Mouse (Mus musculus): Measurements from ENCODE around the gene Usp29. TPM values are rescaled to one million over a fixed set of nuclear protein-coding genes. Genes with fewer than 3 reads are reported as not detected.
"Not testable (repeated sequence)": the region's sequence is repeated elsewhere in the genome, so short reads cannot be mapped to it uniquely, and the experiment has no call there.

The Usp29 gene
- total RNA-seq, 1 experiment from 2014 or later, result not detected

DNA sequence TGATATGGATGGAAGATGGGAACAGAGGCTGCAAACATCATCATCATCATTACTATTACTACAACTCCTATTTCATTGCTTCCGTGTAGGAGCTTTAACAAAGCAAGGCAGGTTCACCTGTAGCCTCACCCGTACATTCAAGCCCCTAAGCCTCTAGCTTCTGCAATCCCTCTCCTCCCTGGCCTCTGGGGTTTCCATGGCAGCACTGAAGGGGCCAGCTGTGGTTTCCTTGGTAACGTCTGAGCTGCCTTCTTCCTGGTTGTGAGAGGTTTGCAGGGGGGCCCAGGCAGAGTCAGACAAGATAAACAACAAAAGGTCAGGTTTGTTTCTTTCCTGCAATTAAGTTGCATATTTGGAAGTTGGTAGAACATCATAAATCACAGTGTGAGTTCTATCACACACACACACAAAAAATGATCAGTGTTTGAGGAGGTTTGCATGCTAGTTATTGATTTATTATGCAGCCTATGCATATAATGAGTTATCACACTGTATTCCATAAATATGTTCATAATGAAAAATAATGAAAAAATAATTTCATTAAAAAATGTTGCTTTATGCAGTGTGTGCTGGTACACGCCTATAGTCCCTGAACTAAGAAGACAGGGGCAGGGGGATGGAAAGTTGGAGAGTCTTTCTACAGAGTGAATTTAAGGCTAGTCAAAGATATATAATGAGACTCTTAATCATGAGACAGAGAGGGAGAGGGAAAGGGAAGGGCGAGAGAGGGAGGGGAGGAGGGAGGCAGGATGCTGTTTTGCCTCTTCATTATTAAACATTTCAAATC is 121.5 kb downstream of the Usp29 start:
- ATAC-seq (ENCODE audit: extremely low read depth, insufficient number of reproducible peaks, low FRiP score, poor library complexity, severe bottlenecking), result no peak

DNA sequence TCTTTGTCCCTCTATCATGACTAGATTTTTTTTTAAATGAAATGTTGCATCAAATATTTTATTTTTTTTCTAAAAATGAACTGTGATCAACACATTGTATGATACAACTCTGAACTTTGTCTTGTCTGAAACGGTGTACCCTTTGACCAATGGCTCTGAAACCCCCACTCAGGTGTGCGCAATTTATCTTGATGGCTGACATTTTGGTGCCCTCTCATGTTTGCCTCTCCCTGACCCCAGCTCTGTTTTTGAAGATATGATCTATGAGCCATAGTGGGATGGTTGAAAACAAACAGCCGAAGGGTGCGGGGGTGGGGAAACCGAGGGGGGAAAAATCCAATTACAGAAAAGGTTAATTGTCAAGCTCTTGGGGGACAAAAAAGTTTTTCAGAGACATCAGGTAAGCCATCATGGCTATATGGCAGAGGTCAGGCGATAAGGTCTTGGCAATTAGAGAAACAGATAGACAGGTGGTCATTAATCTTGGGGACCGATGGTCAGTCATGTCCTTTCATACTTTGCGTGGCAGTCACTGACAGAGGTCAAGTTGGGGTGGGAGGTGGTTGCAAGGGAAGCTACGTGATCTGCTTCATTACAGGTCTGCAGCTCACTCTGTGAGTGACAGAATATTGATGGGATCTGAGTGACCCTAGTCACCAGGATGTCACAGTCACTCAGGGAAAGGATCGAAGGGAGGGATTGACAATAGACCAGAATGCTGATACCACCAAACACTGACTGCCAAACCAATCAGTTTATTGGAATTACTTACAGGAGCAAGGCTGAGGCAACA is 125.4 kb downstream of the Usp29 start:
- no peak for ATAC-seq (ENCODE audit: extremely low read depth, insufficient number of reproducible peaks, low FRiP score, poor library complexity, severe bottlenecking)

DNA sequence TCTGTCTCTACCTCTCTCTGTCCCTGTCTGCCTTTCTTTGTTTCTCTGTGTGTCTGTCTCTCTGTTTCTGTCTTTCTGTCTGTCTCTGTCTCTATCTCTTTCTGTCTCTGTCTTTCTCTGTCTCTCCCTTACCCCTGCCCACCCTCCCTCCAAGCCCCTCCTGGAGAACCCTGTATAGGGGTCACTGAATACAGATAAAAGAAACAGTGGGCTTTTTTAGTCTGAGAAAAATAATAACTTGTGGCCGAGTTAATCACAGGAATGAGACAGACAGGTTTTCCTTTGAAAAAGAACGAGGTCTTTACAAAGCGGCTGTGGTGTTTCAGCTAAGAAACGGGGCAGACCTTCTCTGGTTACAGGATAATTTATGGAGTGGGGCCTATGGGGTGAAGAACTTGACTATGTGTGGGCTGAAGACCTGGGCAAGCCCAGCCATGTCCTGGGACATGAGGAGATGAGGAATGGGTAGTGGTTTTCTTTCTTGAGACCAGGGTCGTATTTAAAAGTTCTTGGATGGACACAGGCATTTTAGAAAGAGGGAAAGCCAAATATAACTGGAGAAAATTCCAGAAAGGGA is 128.4 kb downstream of the Usp29 start:
- ATAC-seq (ENCODE audit: extremely low read depth, insufficient number of reproducible peaks, low FRiP score, poor library complexity, severe bottlenecking), result no peak

DNA sequence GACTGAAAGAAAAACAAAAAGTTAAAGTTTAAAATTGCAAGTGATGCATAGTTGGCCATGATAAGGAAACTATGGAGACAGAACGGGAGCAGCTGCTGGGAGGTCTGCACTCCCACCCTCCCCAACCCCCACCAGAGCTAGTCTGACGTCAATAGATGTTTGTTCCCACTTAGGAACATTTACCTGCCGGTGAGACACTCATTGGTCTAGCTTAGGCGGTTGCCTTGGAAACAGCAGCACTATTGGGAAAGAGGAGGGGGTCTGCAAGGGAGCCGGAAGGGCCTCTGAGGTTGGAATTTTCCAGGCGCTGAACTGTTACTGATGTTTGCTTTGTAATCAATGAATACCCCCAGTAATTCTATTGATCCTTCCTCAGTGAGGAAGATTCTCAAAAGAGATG is 130.3 kb downstream of the Usp29 start:
- no peak for ATAC-seq (ENCODE audit: extremely low read depth, insufficient number of reproducible peaks, low FRiP score, poor library complexity, severe bottlenecking)

DNA sequence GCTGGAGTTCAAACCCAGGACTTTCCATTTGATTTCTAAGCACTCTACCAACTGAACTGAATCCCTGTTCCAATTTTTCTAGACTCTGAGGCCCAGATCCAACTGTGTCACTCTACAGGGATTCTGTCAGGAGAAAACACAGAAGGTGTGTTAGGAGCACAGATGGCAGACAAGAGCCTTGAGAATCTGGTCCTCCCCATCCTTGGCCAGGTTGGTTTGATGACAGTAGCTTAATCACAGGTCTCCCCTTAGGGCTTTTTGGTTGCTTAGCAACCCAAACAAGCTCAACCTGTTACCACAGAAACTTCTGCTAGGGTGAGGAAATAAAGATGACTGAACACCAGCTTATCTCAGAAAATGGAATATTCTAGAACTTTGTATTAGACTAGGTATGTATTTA is 136.0 kb downstream of the Usp29 start:
- ATAC-seq (ENCODE audit: extremely low read depth, insufficient number of reproducible peaks, low FRiP score, poor library complexity, severe bottlenecking), result no peak

DNA sequence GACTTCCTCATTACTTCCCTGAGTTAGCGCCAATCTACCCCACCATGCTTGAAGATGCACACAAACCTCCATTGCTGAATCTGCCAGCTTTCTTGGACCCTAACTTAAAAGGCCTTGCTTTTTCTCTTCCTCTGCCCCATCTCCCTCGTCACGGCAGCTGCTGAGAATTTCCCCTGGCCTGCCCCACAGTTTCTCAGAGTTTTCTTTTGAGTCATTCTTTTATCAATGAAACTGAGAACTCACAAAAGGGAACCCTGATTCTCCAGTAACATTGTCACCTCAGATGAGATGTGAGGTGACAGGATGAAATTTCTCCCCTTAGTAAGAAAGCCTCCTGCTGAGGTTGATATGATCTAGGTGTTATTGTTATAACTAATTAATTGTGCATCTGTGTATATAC is 138.5 kb downstream of the Usp29 start:
- ATAC-seq (ENCODE audit: extremely low read depth, insufficient number of reproducible peaks, low FRiP score, poor library complexity, severe bottlenecking), result no peak

DNA sequence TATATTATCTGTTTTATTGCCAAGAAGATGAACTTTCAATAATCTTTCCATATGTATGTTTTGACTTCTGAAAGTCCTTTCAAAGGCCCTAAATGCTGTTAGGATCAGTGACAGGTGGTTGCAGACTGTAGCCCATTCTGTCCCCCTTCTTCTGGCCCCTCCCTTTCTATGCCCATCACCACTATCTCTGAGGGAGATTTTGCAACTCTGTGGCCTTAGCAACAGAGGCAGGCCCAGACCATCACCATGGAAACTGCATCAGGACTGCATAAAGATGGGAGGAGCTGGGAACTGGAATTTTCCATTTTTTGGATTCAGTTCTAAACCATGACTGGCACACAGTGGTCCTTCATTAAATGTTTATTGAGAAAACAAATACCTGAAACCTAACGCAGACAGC is 139.2 kb downstream of the Usp29 start:
- no peak for ATAC-seq (ENCODE audit: extremely low read depth, insufficient number of reproducible peaks, low FRiP score, poor library complexity, severe bottlenecking)

DNA sequence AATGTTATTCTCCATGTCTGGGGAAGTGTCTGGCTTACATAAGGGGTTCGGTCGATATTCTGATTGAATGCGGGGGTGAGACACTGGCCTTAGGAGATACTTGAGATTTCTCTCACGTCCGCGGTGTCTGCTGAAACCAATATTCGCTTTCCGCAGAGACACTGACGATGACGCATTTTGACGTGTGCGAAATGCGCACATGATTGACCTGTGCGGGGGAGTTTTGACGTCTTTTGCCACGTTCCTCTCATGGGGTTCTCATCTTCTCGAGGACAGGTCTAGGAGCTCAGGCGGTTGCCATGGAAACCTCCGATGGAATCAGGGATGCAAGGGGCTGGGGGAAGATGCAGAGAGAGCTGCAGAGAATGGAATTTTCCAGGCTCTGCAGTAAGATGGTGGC is 144.1 kb downstream of the Usp29 start:
- no peak for ATAC-seq (ENCODE audit: extremely low read depth, insufficient number of reproducible peaks, low FRiP score, poor library complexity, severe bottlenecking)

DNA sequence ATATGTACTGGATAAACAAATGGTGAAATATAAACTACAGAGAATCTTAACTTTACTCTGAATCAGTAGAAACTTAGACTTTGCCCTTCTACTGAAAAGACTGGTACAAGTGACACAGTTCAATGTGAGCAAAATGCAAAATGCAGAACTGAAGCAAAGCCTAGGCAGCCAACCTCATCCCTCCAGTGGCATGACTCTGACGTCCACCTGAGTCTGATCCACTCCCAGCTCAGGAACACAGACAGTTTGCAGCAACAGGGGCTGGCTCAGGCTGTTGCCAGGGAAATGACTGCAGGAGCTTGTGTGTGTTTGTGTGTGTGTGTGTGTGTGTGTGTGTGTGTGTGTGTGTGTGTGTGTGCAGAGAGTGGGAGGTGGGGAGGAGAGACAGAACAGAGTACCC is 147.8 kb downstream of the Usp29 start:
- ATAC-seq (ENCODE audit: extremely low read depth, insufficient number of reproducible peaks, low FRiP score, poor library complexity, severe bottlenecking), result no peak

DNA sequence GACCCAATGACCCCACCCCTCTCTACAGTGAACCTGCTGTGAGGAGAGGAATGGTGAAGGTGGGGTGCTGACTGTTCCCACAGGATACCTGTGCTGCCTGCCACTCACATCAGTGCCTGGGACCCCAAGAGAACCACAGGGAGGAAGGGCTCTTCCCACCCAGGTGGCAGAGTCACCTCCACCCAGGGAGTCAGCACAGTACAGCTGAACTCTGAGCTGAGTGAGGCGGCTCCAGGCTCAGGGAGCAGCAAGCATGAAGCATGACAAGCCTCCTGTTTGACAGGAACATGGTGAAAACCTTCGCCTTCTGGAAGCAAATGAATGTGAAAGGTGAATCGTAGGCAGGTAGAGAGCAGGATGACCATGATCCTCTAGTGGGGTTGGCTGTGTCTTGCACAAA is 148.5 kb downstream of the Usp29 start:
- not testable (repeated sequence) for ATAC-seq (ENCODE audit: extremely low read depth, insufficient number of reproducible peaks, low FRiP score, poor library complexity, severe bottlenecking)

DNA sequence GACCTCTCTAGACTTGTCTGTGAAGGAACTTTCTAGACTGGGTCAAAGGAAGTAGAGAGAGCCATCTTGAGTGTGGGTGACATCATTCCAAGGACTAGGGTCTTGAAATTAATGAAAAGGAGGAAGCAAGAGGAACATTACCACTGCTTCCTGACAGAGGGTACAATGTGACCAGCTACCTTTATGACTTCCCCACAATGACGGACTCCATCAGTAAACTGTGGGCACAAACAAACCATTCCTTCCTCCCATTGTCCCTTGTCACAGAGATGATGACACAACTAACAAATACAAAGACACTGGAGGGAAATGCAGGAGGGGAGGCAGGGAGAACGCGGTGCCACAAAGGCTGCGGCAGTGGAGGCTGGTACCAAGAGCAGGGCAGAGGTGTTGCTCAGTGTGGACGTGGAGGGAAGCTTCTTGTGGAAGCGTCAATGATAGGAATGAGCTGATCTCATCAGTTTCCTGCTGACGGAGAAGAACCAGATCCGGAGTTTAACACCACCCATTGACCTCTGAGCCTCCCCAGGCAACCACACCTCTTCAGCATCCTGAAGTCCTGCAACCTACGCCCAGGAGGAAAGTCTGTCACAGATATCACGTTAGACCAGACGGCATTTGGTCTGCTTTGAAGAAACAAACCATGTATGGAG is 149.3 kb downstream of the Usp29 start:
- no peak for ATAC-seq (ENCODE audit: extremely low read depth, insufficient number of reproducible peaks, low FRiP score, poor library complexity, severe bottlenecking)

DNA sequence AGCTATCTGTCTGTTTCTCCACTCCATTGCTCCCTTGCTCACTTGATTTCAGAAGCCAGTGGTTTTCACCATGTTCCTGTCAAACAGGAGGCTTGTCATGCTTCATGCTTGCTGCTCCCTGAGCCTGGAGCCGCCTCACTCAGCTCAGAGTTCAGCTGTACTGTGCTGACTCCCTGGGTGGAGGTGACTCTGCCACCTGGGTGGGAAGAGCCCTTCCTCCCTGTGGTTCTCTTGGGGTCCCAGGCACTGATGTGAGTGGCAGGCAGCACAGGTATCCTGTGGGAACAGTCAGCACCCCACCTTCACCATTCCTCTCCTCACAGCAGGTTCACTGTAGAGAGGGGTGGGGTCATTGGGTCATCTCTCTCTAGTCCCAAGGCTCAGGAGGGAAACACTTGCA is 150.5 kb downstream of the Usp29 start:
- not testable (repeated sequence) for ATAC-seq (ENCODE audit: extremely low read depth, insufficient number of reproducible peaks, low FRiP score, poor library complexity, severe bottlenecking)

DNA sequence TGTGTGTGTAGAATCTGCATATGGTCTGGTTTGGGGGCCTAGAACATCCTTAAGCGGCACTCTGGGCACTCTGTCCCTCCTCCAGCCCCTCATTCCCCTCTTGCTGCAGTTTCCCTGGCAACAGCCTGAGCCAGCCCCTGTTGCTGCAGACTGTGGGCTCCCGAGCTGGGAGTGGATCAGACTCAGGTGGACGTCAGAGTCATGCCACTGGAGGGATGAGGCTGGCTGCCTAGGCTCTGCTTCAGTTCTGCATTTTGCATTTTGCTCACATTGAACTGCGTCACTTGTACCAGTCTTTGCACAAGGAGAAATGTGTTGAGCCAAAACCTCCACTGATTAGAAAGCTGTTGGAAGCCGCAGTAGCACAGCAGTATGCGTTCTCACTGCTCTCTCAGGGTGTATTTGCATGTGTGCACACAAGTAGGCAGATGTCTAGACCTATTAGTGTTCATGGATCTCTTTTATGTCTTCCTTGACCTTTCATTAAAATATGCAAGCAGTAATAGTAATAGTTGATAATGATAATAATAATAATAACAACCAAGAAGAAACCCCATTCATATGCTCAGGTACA is 151.2 kb downstream of the Usp29 start:
- ATAC-seq (ENCODE audit: extremely low read depth, insufficient number of reproducible peaks, low FRiP score, poor library complexity, severe bottlenecking), result no peak

DNA sequence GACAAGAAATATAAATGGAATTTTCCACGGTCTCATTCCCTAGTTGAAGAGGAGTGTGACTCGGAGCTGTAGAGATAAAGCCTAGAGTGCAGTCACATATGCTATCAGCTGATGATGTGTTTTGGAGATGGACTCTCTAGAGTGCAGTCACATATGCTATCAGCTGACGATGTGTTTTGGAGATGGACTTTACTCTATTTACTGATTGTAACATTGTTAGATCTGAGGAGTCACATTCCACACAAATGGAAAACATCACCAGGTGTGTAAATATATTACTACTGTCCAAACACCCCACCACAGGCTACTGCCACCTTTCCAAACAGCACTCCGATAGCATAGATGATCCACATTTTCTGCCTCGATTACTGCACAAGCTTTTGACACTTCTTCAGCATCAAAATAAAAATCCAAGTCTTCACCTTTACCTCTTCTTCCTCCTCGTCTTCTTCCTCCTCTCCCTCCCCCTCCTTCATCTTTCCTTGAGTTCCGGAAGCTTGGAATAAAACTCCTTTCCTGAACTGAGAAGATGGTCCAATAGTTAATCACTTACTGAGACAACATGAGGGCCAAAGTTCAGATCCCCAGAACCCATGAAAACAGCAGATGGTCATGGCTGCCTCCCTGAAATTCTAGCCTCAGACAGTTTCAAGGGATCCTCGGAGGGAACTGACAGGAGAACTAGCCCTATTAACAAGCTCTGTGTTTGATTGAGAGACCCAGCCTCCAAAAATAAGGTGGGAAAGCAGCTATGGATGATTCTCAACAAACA is 153.2 kb downstream of the Usp29 start:
- no peak for ATAC-seq (ENCODE audit: extremely low read depth, insufficient number of reproducible peaks, low FRiP score, poor library complexity, severe bottlenecking)

DNA sequence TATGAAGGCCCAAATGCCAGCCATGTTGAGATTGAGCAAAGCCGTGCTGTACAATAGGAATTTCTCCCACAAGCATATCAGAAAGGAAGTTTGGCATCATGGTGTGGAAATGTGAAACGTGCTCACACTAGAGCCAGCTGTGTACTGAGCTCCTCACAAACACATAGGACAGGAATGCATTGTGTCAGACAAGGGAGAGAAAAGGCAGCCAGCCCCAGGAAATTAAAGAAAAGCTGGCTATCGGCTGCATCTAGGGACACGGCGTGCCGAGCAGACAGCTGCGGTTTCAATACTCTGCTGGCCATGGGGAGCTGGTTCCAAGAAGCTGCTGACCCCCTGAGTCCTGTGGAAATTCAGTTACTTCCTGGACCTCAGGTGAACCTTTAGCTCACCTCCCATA is 155.0 kb downstream of the Usp29 start:
- no peak for ATAC-seq (ENCODE audit: extremely low read depth, insufficient number of reproducible peaks, low FRiP score, poor library complexity, severe bottlenecking)

DNA sequence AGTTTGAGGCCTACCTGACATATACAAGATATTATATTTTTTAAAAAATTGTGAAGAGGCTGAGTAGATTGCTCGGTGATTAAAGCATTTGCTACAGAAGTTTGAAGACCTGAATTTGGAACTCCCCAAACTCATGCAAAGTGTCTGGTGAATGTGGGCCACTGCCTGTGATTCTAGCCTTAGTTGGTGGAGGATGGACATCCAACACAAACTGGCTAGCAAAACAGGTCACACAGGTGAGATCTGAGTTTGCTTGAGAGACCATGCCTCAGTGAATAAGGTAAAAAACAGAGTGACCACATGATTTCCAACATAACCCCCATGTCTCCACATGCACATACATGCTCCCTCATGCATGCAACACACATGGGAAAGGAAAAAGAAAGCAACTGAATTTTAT is 156.5 kb downstream of the Usp29 start:
- ATAC-seq (ENCODE audit: extremely low read depth, insufficient number of reproducible peaks, low FRiP score, poor library complexity, severe bottlenecking), result no peak

DNA sequence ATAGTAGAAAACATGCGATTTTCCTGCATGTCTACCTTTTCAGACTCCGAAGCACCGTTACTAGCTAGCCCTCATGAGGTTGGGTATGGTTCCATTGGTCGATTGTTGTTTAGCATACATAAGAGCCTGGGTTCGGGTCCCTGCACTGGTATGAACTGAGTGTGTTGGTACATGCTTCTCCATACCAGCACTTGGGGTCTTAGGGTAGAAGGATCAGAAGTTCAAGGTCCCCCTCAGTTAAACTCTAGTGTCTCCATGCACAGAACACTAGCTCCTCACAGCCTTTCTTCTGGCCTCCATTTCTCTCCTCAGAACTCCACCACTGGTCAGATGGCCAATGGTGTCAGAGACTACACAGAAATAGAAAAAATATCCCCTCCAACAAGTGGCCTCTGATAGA is 159.5 kb downstream of the Usp29 start:
- no peak for ATAC-seq (ENCODE audit: extremely low read depth, insufficient number of reproducible peaks, low FRiP score, poor library complexity, severe bottlenecking)

DNA sequence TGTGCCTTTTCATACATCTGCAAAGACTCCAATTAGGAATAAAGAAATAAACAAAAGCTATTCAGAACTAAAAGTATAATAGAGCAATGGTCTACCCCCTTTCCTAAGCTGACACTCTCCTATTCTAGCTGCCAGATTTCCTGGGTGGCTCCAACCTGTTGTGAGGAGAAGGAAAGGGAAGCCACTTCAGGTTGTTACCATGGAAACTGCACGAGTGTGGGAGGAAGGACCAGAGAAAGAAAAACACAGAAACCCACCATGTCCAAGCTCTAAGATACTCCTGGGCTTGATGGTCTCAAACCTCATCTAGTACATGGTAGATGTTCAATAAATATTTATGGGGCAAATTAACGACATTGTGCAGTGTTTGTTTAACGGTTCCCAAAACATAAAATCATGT is 160.8 kb downstream of the Usp29 start:
- no peak for ATAC-seq (ENCODE audit: extremely low read depth, insufficient number of reproducible peaks, low FRiP score, poor library complexity, severe bottlenecking)

DNA sequence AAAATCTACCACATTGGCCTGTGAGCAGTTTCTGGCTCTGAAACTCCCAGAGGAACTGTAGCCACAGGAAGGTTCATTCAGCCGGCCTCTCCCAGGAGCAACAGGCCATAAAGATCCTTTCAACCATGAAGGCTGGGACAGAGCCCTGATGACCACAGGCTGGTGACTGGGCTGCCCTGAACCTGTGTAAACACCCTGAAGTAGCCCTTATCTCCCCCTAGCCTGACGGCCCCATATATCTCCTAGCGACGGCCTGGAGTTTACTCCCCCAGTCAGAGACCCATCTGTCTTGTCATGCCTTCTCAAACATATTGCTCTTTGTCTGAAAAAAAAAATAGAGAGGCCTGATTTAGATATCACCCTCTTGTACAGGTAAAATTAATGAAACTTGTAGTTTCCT is 166.6 kb downstream of the Usp29 start:
- not testable (repeated sequence) for ATAC-seq (ENCODE audit: extremely low read depth, insufficient number of reproducible peaks, low FRiP score, poor library complexity, severe bottlenecking)
